Mouse (Mus musculus): ENCODE measurements at regions not wholly inside any gene's neighbourhood (a gene's known extent, or its start where the extent isn't known, plus 50 kb on each side); places are given as distances from the start of the nearest gene placed in this dataset.

GRCm38 (mm10) chr2:170218230-170219044, 70.5 kb upstream of the Zfp217 start:
- peak overlapping the region; percentile 41 for H3K27ac ChIP-seq (ENCODE audit: control insufficient read depth, insufficient read depth, low read length)
- DNase-seq: peak; percentile 49
- 25% methylated on average over 22 of the region's 22 CpGs for WGBS
- TF ChIP-seq CTCF (IDR thresholded peaks at IDR 0.05; ENCODE audit: borderline replicate concordance, control insufficient read depth, extremely low read depth, insufficient read depth, low read length, poor library complexity) (no peak), POLR2A (IDR thresholded peaks at IDR 0.05; ENCODE audit: control insufficient read depth, extremely low read depth, insufficient read depth, low read length, poor library complexity) (no peak)
- peak overlapping the region; percentile 4; the same call in 1 of the 2 replicates for H3K4me3 ChIP-seq (ENCODE audit: control insufficient read depth, insufficient read depth, low read length)
- H3K36me3 ChIP-seq (ENCODE audit: control insufficient read depth, insufficient read depth, low read length): no peaks in the 10 kb centered on the region
- H3K4me1 ChIP-seq (replicated peaks; ENCODE audit: control insufficient read depth, insufficient read depth, low read length): peaks cover 35% of the 10 kb centered on the region
- no peaks in the 10 kb centered on the region for H3K27me3 ChIP-seq (ENCODE audit: control insufficient read depth, insufficient read depth, low read length)

- peaks cover 23% of the 10 kb centered on the region for H3K4me1 ChIP-seq (replicated peaks; ENCODE audit: control insufficient read depth, insufficient read depth, low read length)
- DNase-seq: no peak
- no peaks in the 10 kb centered on the region for H3K27me3 ChIP-seq (ENCODE audit: control insufficient read depth, insufficient read depth, low read length)
- H3K4me3 ChIP-seq (ENCODE audit: control insufficient read depth, insufficient read depth, low read length): no peak overlapping the region
- H3K27ac ChIP-seq (ENCODE audit: control insufficient read depth, insufficient read depth, low read length): no peak overlapping the region
- no peaks in the 10 kb centered on the region for H3K36me3 ChIP-seq (ENCODE audit: control insufficient read depth, insufficient read depth, low read length)
- no peak for TF ChIP-seq POLR2A (IDR thresholded peaks at IDR 0.05; ENCODE audit: control insufficient read depth, extremely low read depth, insufficient read depth, low read length, poor library complexity)
- no peak for TF ChIP-seq CTCF (IDR thresholded peaks at IDR 0.05; ENCODE audit: borderline replicate concordance, control insufficient read depth, extremely low read depth, insufficient read depth, low read length, poor library complexity)
- 98% methylated on average over 7 of the region's 7 CpGs for WGBS
These were observed 68.4 kb upstream of the Zfp217 start for GRCm38 (mm10) chr2:170216311-170216710.

GRCm38 (mm10) chr2:170209121-170209520, 61.2 kb upstream of the Zfp217 start:
- Histone ChIP-seq H3K27ac (ENCODE audit: control insufficient read depth, insufficient read depth, low read length) (no peak overlapping the region), H3K4me1 (replicated peaks; ENCODE audit: control insufficient read depth, insufficient read depth, low read length) (peaks cover 10% of the 10 kb centered on the region), H3K27me3 (ENCODE audit: control insufficient read depth, insufficient read depth, low read length) (no peaks in the 10 kb centered on the region), H3K36me3 (ENCODE audit: control insufficient read depth, insufficient read depth, low read length) (no peaks in the 10 kb centered on the region), H3K4me3 (ENCODE audit: control insufficient read depth, insufficient read depth, low read length) (no peak overlapping the region)
- DNase-seq: no peak
- WGBS: 89% methylated on average over 12 of the region's 12 CpGs
- TF ChIP-seq POLR2A (IDR thresholded peaks at IDR 0.05; ENCODE audit: control insufficient read depth, extremely low read depth, insufficient read depth, low read length, poor library complexity) (no peak), CTCF (IDR thresholded peaks at IDR 0.05; ENCODE audit: borderline replicate concordance, control insufficient read depth, extremely low read depth, insufficient read depth, low read length, poor library complexity) (no peak)

GRCm38 (mm10) chr2:170207878-170208277, 60.0 kb upstream of the Zfp217 start:
- Histone ChIP-seq H3K4me1 (replicated peaks; ENCODE audit: control insufficient read depth, insufficient read depth, low read length) (peaks cover 10% of the 10 kb centered on the region), H3K4me3 (ENCODE audit: control insufficient read depth, insufficient read depth, low read length) (no peak overlapping the region), H3K27me3 (ENCODE audit: control insufficient read depth, insufficient read depth, low read length) (no peaks in the 10 kb centered on the region), H3K36me3 (ENCODE audit: control insufficient read depth, insufficient read depth, low read length) (no peaks in the 10 kb centered on the region), H3K27ac (ENCODE audit: control insufficient read depth, insufficient read depth, low read length) (no peak overlapping the region)
- WGBS: 87% methylated on average over 7 of the region's 7 CpGs
- no peak for TF ChIP-seq POLR2A (IDR thresholded peaks at IDR 0.05; ENCODE audit: control insufficient read depth, extremely low read depth, insufficient read depth, low read length, poor library complexity)
- TF ChIP-seq CTCF (IDR thresholded peaks at IDR 0.05; ENCODE audit: borderline replicate concordance, control insufficient read depth, extremely low read depth, insufficient read depth, low read length, poor library complexity): no peak
- no peak for DNase-seq

- Histone ChIP-seq H3K4me3 (ENCODE audit: control insufficient read depth, insufficient read depth, low read length) (no peak overlapping the region), H3K27me3 (ENCODE audit: control insufficient read depth, insufficient read depth, low read length) (no peaks in the 10 kb centered on the region), H3K4me1 (replicated peaks; ENCODE audit: control insufficient read depth, insufficient read depth, low read length) (peaks cover 10% of the 10 kb centered on the region), H3K36me3 (ENCODE audit: control insufficient read depth, insufficient read depth, low read length) (no peaks in the 10 kb centered on the region), H3K27ac (ENCODE audit: control insufficient read depth, insufficient read depth, low read length) (no peak overlapping the region)
- DNase-seq: no peak
- 98% methylated on average over 6 of the region's 6 CpGs for WGBS
- TF ChIP-seq POLR2A (IDR thresholded peaks at IDR 0.05; ENCODE audit: control insufficient read depth, extremely low read depth, insufficient read depth, low read length, poor library complexity) (no peak), CTCF (IDR thresholded peaks at IDR 0.05; ENCODE audit: borderline replicate concordance, control insufficient read depth, extremely low read depth, insufficient read depth, low read length, poor library complexity) (no peak)
These were observed 59.5 kb upstream of the Zfp217 start for GRCm38 (mm10) chr2:170207395-170207794.

GRCm38 (mm10) chr2:170206870-170207269, 59.0 kb upstream of the Zfp217 start:
- TF ChIP-seq CTCF (IDR thresholded peaks at IDR 0.05; ENCODE audit: borderline replicate concordance, control insufficient read depth, extremely low read depth, insufficient read depth, low read length, poor library complexity): no peak
- TF ChIP-seq POLR2A (IDR thresholded peaks at IDR 0.05; ENCODE audit: control insufficient read depth, extremely low read depth, insufficient read depth, low read length, poor library complexity): no peak
- 89% methylated on average over 14 of the region's 14 CpGs for WGBS
- no peak overlapping the region for H3K27ac ChIP-seq (ENCODE audit: control insufficient read depth, insufficient read depth, low read length)
- H3K4me3 ChIP-seq (ENCODE audit: control insufficient read depth, insufficient read depth, low read length): no peak overlapping the region
- peaks cover 10% of the 10 kb centered on the region for H3K4me1 ChIP-seq (replicated peaks; ENCODE audit: control insufficient read depth, insufficient read depth, low read length)
- H3K36me3 ChIP-seq (ENCODE audit: control insufficient read depth, insufficient read depth, low read length): no peaks in the 10 kb centered on the region
- H3K27me3 ChIP-seq (ENCODE audit: control insufficient read depth, insufficient read depth, low read length): no peaks in the 10 kb centered on the region
- DNase-seq: no peak
